Mouse (Mus musculus) limb, embryonic 14.5 days (tissue): ENCODE measurements at regions not wholly inside any gene's neighbourhood (a gene's known extent, or its start where the extent isn't known, plus 50 kb on each side); places are given as distances from the start of the nearest gene placed in this dataset.
A peak's percentile ranks its signal among the peaks of the same experiment; 100 is the strongest.
"Not testable (repeated sequence)": the region's sequence is repeated elsewhere in the genome, so short reads cannot be mapped to it uniquely, and the experiment has no call there.

Source experiments
- ATAC-seq: fragments of 200-750 bp; cut with Nextera tagmentation; 2 replicates; pipeline ENCODE4 v1.8.0; 2017; ENCODE audit warnings: low read depth, moderate number of reproducible peaks, moderate TSS enrichment; ENCODE audit not compliant: low FRiP score
- DNase-seq: peaks from one replicate; pipeline ENCODE4 v3.0.0-alpha.2; 2015; ENCODE audit warnings: low spot score
- H3K27ac ChIP-seq: fragments of 300-500 bp; sonication (generic); replicated peaks from 2 replicates; pipeline ENCODE4 v1.5.1; 2014; ENCODE audit warnings: low read depth, mild to moderate bottlenecking, low read length, moderate library complexity, mixed read lengths
- H3K27me3 ChIP-seq: fragments of 300-500 bp; sonication (generic); 2 replicates; pipeline ENCODE4 v1.6.1; 2014; ENCODE audit warnings: low read length, mixed read lengths; ENCODE audit not compliant: control insufficient read depth, insufficient read depth
- H3K36me3 ChIP-seq: fragments of 300-500 bp; sonication (generic); 2 replicates; pipeline ENCODE4 v1.6.1; 2014; ENCODE audit warnings: mild to moderate bottlenecking, low read length, moderate library complexity, mixed read lengths; ENCODE audit not compliant: control insufficient read depth, insufficient read depth
- H3K4me1 ChIP-seq: fragments of 300-500 bp; sonication (generic); 2 replicates; pipeline ENCODE4 v1.6.1; 2014; ENCODE audit warnings: antibody characterized with exemption, low read length, mixed read lengths; ENCODE audit not compliant: control insufficient read depth, insufficient read depth
- H3K4me2 ChIP-seq: fragments of 300-500 bp; sonication (generic); replicated peaks from 2 replicates; pipeline ENCODE4 v1.6.1; 2014; ENCODE audit warnings: low read depth, mild to moderate bottlenecking, low read length, moderate library complexity; ENCODE audit not compliant: severe bottlenecking
- H3K4me3 ChIP-seq: fragments of 300-500 bp; sonication (generic); replicated peaks from 2 replicates; pipeline ENCODE4 v1.5.1; 2014; ENCODE audit warnings: low read length
- H3K9ac ChIP-seq: fragments of 300-500 bp; sonication (generic); 2 replicates; pipeline ENCODE4 v1.6.1; 2014; ENCODE audit warnings: mild to moderate bottlenecking, low read depth, low read length, moderate library complexity; ENCODE audit not compliant: severe bottlenecking
- H3K9me3 ChIP-seq: fragments of 300-500 bp; sonication (generic); 2 replicates; pipeline ENCODE4 v1.6.1; 2016; ENCODE audit warnings: low read length; ENCODE audit not compliant: control insufficient read depth
- POLR2A ChIP-seq: fragments of 200-500 bp; IDR thresholded peaks from 2 replicates; pipeline ENCODE4 v1.8.0; 2012; ENCODE audit warnings: inconsistent platforms, mild to moderate bottlenecking, moderate library complexity, borderline replicate concordance; ENCODE audit not compliant: insufficient read depth, insufficient read length; ENCODE audit errors: extremely low read depth
- WGBS: fragments of 180-500 bp; shearing (Covaris S2); extraction: QIAGEN DNeasy Blood & Tissue Kit; methylation state at CpG from one replicate; pipeline ENCODE4 v1.1.7; 2014; 5-methylcytosine and 5-hydroxymethylcytosine counted together

DNA sequence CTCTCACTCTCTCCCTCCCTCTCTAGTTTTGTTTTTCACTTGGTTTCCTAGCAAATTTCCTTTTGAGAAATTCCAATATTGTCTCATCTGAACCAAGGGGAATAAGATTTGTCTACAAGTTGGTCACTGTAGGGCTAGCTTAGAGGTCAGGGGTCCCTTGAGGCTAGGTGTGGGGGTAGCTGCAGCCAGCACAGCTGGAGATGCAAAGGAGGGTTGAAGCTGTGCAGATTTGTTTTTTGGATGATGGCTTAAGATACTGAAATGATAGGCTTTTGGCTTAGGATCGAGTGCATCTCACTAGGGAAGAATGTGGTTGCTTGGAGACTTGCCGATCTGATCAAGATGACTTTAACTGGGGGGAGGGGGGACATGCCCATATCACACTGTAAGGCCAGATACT lies 88.3 kb upstream of the Tmem28 start:
- Histone ChIP-seq H3K27ac (no peak overlapping the region), H3K9me3 (no peaks in the 10 kb centered on the region), H3K27me3 (no peaks in the 10 kb centered on the region), H3K4me2 (no peak overlapping the region), H3K36me3 (no peaks in the 10 kb centered on the region), H3K9ac (no peak overlapping the region), H3K4me3 (no peak overlapping the region), H3K4me1 (no peaks in the 10 kb centered on the region)
- ATAC-seq: no peak
- TF ChIP-seq POLR2A: no peak
- no peak for DNase-seq
- 76% methylated on average over 2 of the region's 2 CpGs for WGBS

DNA sequence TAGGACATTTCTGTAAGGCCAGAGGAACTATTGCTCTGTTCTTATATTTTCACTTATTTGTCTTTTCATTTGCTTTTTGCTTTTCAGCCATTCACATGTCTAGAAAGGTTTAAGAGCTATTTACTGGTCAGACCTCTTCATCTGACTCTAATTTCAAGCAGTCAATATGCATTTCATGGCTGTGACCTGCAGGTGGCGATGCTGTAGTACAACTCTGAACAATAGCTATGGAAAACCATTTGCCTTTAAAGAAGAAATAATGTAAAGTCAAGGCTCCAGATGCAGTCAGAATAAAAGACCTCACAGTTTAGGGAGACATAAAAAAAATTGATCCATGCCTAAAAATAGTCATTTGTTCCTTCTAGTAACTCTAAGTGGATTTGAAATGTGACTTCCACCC lies 95.7 kb upstream of the Tmem28 start:
- 8% methylated on average over 1 of the region's 1 CpGs for WGBS
- H3K4me1 ChIP-seq: no peaks in the 10 kb centered on the region
- no peak overlapping the region for H3K4me3 ChIP-seq
- no peaks in the 10 kb centered on the region for H3K27me3 ChIP-seq
- TF ChIP-seq POLR2A: no peak
- DNase-seq (peak; percentile 31), ATAC-seq (no peak)
- H3K27ac ChIP-seq: no peak overlapping the region
- H3K4me2 ChIP-seq: no peak overlapping the region
- H3K9ac ChIP-seq: no peak overlapping the region
- H3K36me3 ChIP-seq: no peaks in the 10 kb centered on the region
- no peaks in the 10 kb centered on the region for H3K9me3 ChIP-seq

- no peak for ATAC-seq
Observed at GRCm38 (mm10) chrX:99695366-99695765, 125.5 kb upstream of the Tmem28 start.

GRCm38 (mm10) chrX:99690971-99691370 lies 129.8 kb upstream of the Tmem28 start:
- no peak for TF ChIP-seq POLR2A
- WGBS: 62% methylated on average over 4 of the region's 4 CpGs
- Histone ChIP-seq H3K4me1 (no peaks in the 10 kb centered on the region), H3K9me3 (no peaks in the 10 kb centered on the region), H3K4me2 (no peak overlapping the region), H3K36me3 (no peaks in the 10 kb centered on the region), H3K9ac (no peak overlapping the region), H3K27ac (no peak overlapping the region), H3K4me3 (no peak overlapping the region), H3K27me3 (peaks cover 4% of the 10 kb centered on the region; the same call in 1 of the 2 replicates)
- ATAC-seq: no peak
- DNase-seq: no peak

More at GRCm38 (mm10) chrX:99695366-99695765, 125.5 kb upstream of the Tmem28 start:
- Histone ChIP-seq H3K27ac (no peak overlapping the region), H3K27me3 (no peaks in the 10 kb centered on the region), H3K9me3 (no peaks in the 10 kb centered on the region), H3K4me3 (no peak overlapping the region), H3K4me2 (no peak overlapping the region), H3K36me3 (no peaks in the 10 kb centered on the region), H3K4me1 (no peaks in the 10 kb centered on the region), H3K9ac (no peak overlapping the region)
- WGBS: 46% methylated on average over 4 of the region's 4 CpGs
- TF ChIP-seq POLR2A: no peak
- DNase-seq: no peak

- Histone ChIP-seq H3K27me3 (peaks cover 4% of the 10 kb centered on the region; the same call in 1 of the 2 replicates), H3K4me1 (no peaks in the 10 kb centered on the region), H3K9me3 (no peaks in the 10 kb centered on the region), H3K4me3 (no peak overlapping the region), H3K4me2 (no peak overlapping the region), H3K36me3 (no peaks in the 10 kb centered on the region), H3K27ac (no peak overlapping the region), H3K9ac (no peak overlapping the region)
- DNase-seq (no peak), ATAC-seq (no peak)
- TF ChIP-seq POLR2A: no peak
- WGBS: 75% methylated on average over 4 of the region's 4 CpGs
Observed at GRCm38 (mm10) chrX:99689761-99690160, 131.1 kb upstream of the Tmem28 start.

- not testable (repeated sequence) for ATAC-seq, H3K4me2 ChIP-seq, H3K9ac ChIP-seq, DNase-seq, H3K27me3 ChIP-seq, H3K9me3 ChIP-seq, H3K4me3 ChIP-seq, H3K4me1 ChIP-seq, H3K27ac ChIP-seq, H3K36me3 ChIP-seq
Observed at GRCm38 (mm10) chrX:99682491-99682890, 138.3 kb upstream of the Tmem28 start.
